8 mouse cellular contexts compared by ENCODE assay signal in the genomic region with DNA sequence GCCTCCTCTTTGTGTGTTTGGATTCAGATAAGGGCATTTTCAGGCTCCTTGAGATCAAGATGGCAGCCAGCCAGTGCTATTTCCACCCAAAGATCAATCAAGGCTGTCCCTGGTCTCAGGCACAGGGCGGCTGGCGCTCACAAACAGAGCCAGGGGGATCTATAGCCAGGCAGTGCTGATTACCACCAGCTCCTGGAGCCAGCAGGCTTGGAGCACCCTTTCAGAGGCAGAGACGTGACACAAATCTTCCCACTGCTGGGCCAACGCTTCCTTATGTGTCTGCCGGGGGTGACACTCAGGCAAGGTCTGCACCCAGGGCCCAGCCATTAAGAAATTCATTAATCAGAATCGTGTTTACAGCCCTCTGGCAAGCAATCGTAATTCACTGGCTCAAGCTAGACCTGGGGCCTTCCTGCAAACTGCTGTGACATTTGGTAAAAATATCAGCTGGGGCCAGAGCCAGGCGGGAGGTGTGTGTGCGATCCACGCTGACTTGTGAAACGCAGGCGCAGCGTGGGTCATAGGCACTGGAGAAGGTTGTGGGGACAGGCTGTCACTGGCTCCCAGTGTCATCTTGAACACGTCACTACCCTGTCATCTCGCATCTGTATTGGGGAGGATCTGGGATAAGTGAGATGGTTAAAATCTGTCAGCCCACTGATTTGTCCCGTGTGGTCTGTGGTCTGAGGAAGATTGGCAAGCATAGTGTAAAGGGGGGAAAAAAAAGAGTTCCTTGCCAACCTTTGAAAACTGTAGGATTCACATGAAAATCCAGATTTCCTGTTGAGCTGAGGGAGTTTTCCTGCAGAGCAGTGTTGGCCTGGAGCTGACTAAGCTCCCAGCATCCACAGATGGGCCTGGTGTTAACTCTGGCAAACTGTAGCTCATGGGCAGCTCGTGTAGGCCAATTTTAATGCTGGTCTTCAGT. TPM values are rescaled to one million over a fixed set of nuclear protein-coding genes. Genes with fewer than 3 reads are reported as not detected.
DNase-seq lines count a peak whose midpoint lies in the region; ATAC-seq lines count a peak whose summit lies in the region.

No protein-coding gene starts in this region.

- no peak overlapping the region for H3K4me2 ChIP-seq in heart, embryonic 13.5 days
- H3K4me2 ChIP-seq in kidney, embryonic 16.5 days (replicated peaks; ENCODE audit: low read depth, low read length): no peak overlapping the region
- no peak overlapping the region for H3K4me2 ChIP-seq in midbrain, embryonic 11.5 days

- H3K36me3 ChIP-seq in heart, embryonic 13.5 days: no peaks in the 10 kb centered on the region
- H3K36me3 ChIP-seq in kidney, embryonic 16.5 days (ENCODE audit: insufficient read depth, low read length): no peaks in the 10 kb centered on the region
- no peaks in the 10 kb centered on the region for H3K36me3 ChIP-seq in midbrain, embryonic 11.5 days (ENCODE audit: control insufficient read depth, insufficient read depth, low read length)

- H3K27ac ChIP-seq in heart, embryonic 13.5 days (replicated peaks): peak overlapping the region; percentile 56
- peak overlapping the region; percentile 54; the same call in 1 of the 2 replicates for H3K27ac ChIP-seq in kidney, embryonic 16.5 days (ENCODE audit: low read length)
- no peak overlapping the region for H3K27ac ChIP-seq in midbrain, embryonic 11.5 days (ENCODE audit: low read depth, low read length)

- ATAC-seq in heart, embryonic 13.5 days (ENCODE audit: extremely low read depth, insufficient number of reproducible peaks, low FRiP score, low TSS enrichment): peak; percentile 48; the same call in 1 of the 2 replicates
- ATAC-seq in kidney, embryonic 16.5 days (ENCODE audit: low FRiP score, low TSS enrichment): peak; percentile 46
- 0 out of 2 replicates have a peak, but pooled peaks have one; percentile 27 for ATAC-seq in midbrain, embryonic 11.5 days (ENCODE audit: low FRiP score)

- peak overlapping the region; percentile 21; the same call in 1 of the 2 replicates for H3K9ac ChIP-seq in heart, embryonic 13.5 days
- H3K9ac ChIP-seq in kidney, embryonic 16.5 days (replicated peaks; ENCODE audit: low read length): no peak overlapping the region
- H3K9ac ChIP-seq in midbrain, embryonic 11.5 days (ENCODE audit: low read length): no peak overlapping the region; the same call in 1 of the 2 replicates

- H3K4me3 ChIP-seq in heart, embryonic 13.5 days: no peak overlapping the region
- H3K4me3 ChIP-seq in kidney, embryonic 16.5 days (ENCODE audit: low read length): no peak overlapping the region
- H3K4me3 ChIP-seq in midbrain, embryonic 11.5 days (ENCODE audit: low read depth, low read length): no peak overlapping the region

- H3K27me3 ChIP-seq in heart, embryonic 13.5 days (replicated peaks): peaks cover 99% of the 10 kb centered on the region
- peaks cover 15% of the 10 kb centered on the region for H3K27me3 ChIP-seq in kidney, embryonic 16.5 days (ENCODE audit: insufficient read depth, low read length)
- H3K27me3 ChIP-seq in midbrain, embryonic 11.5 days (ENCODE audit: control insufficient read depth, insufficient read depth, low read length): no peaks in the 10 kb centered on the region; the same call in 1 of the 2 replicates

- H3K9me3 ChIP-seq in heart, embryonic 13.5 days: no peaks in the 10 kb centered on the region
- H3K9me3 ChIP-seq in kidney, embryonic 16.5 days (ENCODE audit: low read length): no peaks in the 10 kb centered on the region
- H3K9me3 ChIP-seq in midbrain, embryonic 11.5 days (ENCODE audit: control insufficient read depth, low read length): no peaks in the 10 kb centered on the region

- 23% methylated on average over 17 of the region's 17 CpGs for WGBS in heart, embryonic 13.5 days
- 30% methylated on average over 17 of the region's 17 CpGs for WGBS in kidney, embryonic 16.5 days
- WGBS in midbrain, embryonic 11.5 days: 66% methylated on average over 17 of the region's 17 CpGs

- peak; percentile 80 for DNase-seq in adrenal gland, adult 2 months
- peak; percentile 66 to 72 for DNase-seq in cerebellum, postnatal 36 days
- no peak for DNase-seq in midbrain, embryonic 11.5 days (ENCODE audit: low spot score, missing footprints)
- no peak for DNase-seq in spleen, adult 12 weeks (ENCODE audit: low spot score)
- no peak for DNase-seq in left cerebral cortex, postnatal 10 days (ENCODE audit: extremely low spot score in 1 of 2, low spot score in 2 of 2)
- no peak for DNase-seq in right cerebral cortex, adult 18-20 months

- H3K4me1 ChIP-seq in heart, embryonic 13.5 days: peaks cover 36% of the 10 kb centered on the region
- H3K4me1 ChIP-seq in kidney, embryonic 16.5 days (ENCODE audit: insufficient read depth, low read length): peaks cover 51% of the 10 kb centered on the region
- H3K4me1 ChIP-seq in midbrain, embryonic 11.5 days (ENCODE audit: control insufficient read depth, insufficient read depth, low read length): peaks cover 17% of the 10 kb centered on the region

- intact Hi-C loops in left cerebral cortex, postnatal 10 days (cut with DNase I): no loop called here

RNA-seq across cellular contexts. Expression of a gene that starts 56.5 kb away (rescaled TPM):
- total RNA-seq in adrenal gland, adult 2 months (2021): 100 to 1,000 TPM; 106 to 160 TPM
- 193 and 277 TPM in 2 replicates for polyA plus RNA-seq in adrenal gland, adult 2 months (2012; rRNA removed)
- 7.3 and 9.1 TPM in 2 replicates for polyA plus RNA-seq in heart, embryonic 13.5 days (2015; fragmentation: Nextera tagmentation; extraction: Ambion mirVana)
- 26.0 and 30.8 TPM in 2 replicates for polyA plus RNA-seq in kidney, embryonic 16.5 days (2015; fragmentation: Nextera tagmentation; extraction: Ambion mirVana)
- 38.2 and 38.9 TPM in 2 replicates for polyA plus RNA-seq in midbrain, embryonic 11.5 days (2014; fragmentation: Nextera tagmentation; extraction: Ambion mirVana)
- total RNA-seq in left cerebral cortex, postnatal 10 days (2021): 10 to 100 TPM; 80.8 to 92.7 TPM

Comparison
In these comparisons a context has a peak if more than half of its experiments do, and no peak if none do; other contexts are left out.
1. DNase-seq: peak in adrenal gland, adult 2 months (single experiment) and cerebellum, postnatal 36 days (2 of 2); none in midbrain, embryonic 11.5 days (single experiment), spleen, adult 12 weeks (single experiment), left cerebral cortex, postnatal 10 days (0 of 2) and right cerebral cortex, adult 18-20 months (single experiment).
2. Peak in every context shown above with its lines, with median percentiles within 50 percentile points of each other: ATAC-seq.